Mouse (Mus musculus) left cerebral cortex, postnatal 10 days (tissue): Measurements from ENCODE around the gene Stip1. TPM values are rescaled to one million over a fixed set of nuclear protein-coding genes. Genes with fewer than 3 reads are reported as not detected.
"Not testable (repeated sequence)": the region's sequence is repeated elsewhere in the genome, so short reads cannot be mapped to it uniquely, and the experiment has no call there.

Experiments used
- DNase-seq, 2 experiments: peaks; one replicate each; pipeline ENCODE4 v3.0.0; 2021 to 2022; ENCODE audit warnings: low spot score in 2 of 2, mixed read lengths in 1 of 2; ENCODE audit errors: extremely low spot score in 1 of 2
- intact Hi-C: fragments of 180-260 bp; cut with DNase I; formaldehyde crosslinking; loops from one replicate; pipeline ENCODE4 v1.15.1; 2025
- total RNA-seq, 2 experiments: library from RNA; stranded (reverse); gene quantifications; 2 replicates each; pipeline ENCODE4 v1.2.3; 2021

The Stip1 gene
- total RNA-seq, 2 experiments from 2014 or later, result 136 TPM

GRCm38 (mm10) chr19:6992011-6992858 lies 47.5 kb downstream of the Stip1 start, which contains the start of gene Dnajc4:
Dnajc4 (minus strand) TSS chr19:6992572.
- DNase-seq, result peak; percentile 94 to 99
- intact Hi-C loops, result no loop called here

- DNase-seq, intact Hi-C loops: not testable (repeated sequence)
These were observed 48.6 kb downstream of the Stip1 start for GRCm38 (mm10) chr19:6991166-6991565.

DNA sequence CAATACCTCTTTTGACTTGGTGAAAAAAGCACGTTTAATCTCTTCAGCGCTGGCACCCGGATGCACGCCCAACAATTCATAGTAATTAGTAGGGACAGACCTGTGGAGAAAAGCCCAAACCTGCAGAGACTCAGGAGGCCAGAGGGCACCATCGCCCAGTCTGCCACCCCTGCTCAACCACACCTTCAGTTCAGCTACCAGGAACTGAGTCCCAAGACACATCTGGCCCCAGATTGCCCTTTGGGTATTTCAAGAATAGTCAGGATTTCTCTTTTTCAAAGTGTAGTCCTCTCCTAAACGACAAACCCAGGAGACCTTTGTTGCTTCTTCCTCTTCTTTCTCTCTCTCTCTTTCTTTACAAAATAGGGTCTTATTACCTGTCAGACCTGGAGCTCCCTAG lies 49.1 kb downstream of the Stip1 start:
- peak in 1 of 2 experiments; percentile 14 for DNase-seq
- intact Hi-C loops, result no loop called here

GRCm38 (mm10) chr19:6989251-6989650 lies 50.5 kb downstream of the Stip1 start:
- DNase-seq, result peak in 1 of 2 experiments; percentile 23
- intact Hi-C loops, result no loop called here

- peak in 1 of 2 experiments; percentile 31 for DNase-seq
- intact Hi-C loops, result no loop called here
These were observed 51.9 kb downstream of the Stip1 start for GRCm38 (mm10) chr19:6987904-6988285.

- intact Hi-C loops, result no loop called here
- peak in 1 of 2 experiments; percentile 82 for DNase-seq
These were observed 52.5 kb downstream of the Stip1 start, which contains the start of gene Vegfb for GRCm38 (mm10) chr19:6987061-6987903. Vegfb (minus strand) TSS chr19:6987651.

DNA sequence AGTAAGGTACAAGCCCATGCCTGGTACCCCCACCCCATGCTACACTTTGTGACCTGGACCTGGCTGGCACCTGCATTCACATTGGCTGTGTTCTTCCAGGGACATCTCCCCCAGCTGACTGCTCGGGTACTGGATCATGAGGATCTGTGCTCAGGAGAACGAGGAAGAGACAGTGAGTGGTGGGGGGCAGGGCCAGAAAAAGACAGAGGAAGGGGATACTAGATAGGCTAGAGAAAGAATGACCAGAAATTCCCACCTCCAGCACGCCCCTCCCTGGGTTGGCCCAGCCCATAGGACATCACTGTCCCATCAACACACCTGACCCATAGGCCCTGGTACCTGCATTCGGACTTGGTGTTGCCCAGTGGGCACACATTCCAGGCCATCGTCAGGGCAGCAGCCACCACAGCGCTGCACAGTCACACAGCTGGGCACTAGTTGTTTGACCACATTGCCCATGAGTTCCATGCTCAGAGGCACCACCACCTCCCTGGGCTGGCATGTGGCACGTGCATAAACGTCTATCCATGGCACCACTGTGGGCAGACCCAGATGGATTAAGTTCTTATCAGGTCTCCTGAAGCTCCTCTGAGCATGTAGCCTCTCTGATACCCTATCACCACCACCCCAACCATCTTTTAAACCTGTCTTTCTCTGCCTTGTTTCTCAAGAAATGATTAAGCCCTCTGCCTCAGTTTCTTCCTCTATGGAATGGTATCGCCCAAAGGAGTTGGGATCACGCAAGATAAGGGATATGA lies 53.6 kb downstream of the Stip1 start:
- intact Hi-C loops, result no loop called here
- peak in 1 of 2 experiments; percentile 30 for DNase-seq

DNA sequence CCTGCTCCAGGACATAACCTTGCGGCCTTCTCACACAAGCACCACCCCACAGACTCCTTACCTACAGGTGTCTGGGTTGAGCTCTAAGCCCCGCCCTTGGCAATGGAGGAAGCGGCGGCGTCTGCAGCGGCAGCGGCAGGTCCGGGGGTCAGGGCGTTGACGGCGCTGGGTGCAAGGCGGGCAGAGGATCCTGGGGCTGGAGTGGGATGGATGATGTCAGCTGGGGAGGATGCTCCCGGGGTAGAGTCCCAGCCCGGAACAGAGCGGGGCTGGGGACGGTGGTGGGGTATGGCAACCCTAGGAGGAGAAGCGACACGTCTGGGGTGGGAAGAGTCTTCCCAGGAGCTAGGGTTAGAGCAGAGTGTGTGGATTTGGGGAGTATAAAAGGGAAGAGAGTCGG lies 54.5 kb downstream of the Stip1 start:
- intact Hi-C loops, result no loop called here
- peak in 1 of 2 experiments; percentile 40 for DNase-seq

- DNase-seq, result peak in 1 of 2 experiments; percentile 9
- intact Hi-C loops, result no loop called here
These were observed 56.1 kb downstream of the Stip1 start for GRCm38 (mm10) chr19:6983621-6984020.

GRCm38 (mm10) chr19:6981465-6981864 lies 58.3 kb downstream of the Stip1 start:
- intact Hi-C loops, result no loop called here
- DNase-seq, result no peak

DNA sequence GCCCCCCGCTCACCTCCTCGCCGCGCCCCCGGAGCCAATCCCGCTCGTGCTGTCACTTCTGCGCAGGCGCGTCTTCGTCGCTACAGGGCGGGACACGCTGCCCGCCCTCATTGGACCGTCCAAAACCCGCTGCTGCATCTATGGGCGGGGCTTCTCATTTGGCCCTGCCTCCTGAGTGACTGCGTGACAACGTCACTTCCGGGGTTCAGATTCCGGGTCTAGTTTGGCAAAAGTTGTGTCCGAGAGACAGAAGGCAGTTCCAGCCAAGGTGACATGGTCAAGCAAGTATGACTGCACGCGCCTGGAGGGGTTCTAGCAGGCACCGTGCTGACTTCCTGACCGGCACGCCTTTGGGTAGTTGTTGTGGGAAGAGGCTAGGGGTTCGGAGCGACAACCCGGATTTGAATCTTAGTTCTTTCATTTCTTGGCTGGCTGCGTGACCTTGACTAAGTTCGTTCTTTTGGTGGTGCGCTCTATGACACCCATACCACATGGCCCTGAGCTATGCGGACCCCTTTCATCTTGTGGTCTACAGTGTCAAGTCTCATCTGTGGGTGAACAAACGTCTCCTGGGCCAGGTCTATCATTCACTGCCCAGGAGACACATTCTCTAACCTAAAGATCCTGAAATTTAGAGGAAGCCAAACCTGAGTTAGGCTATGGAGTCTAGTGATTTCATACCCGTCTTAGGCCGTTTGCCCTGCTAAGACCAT lies 59.2 kb downstream of the Stip1 start, which contains the start of gene Fkbp2:
Fkbp2 (minus strand) TSS at position 121 of the 713 bp plus-strand sequence.
- intact Hi-C loops, result no loop called here
- DNase-seq, result peak; percentile 98 to 100

DNA sequence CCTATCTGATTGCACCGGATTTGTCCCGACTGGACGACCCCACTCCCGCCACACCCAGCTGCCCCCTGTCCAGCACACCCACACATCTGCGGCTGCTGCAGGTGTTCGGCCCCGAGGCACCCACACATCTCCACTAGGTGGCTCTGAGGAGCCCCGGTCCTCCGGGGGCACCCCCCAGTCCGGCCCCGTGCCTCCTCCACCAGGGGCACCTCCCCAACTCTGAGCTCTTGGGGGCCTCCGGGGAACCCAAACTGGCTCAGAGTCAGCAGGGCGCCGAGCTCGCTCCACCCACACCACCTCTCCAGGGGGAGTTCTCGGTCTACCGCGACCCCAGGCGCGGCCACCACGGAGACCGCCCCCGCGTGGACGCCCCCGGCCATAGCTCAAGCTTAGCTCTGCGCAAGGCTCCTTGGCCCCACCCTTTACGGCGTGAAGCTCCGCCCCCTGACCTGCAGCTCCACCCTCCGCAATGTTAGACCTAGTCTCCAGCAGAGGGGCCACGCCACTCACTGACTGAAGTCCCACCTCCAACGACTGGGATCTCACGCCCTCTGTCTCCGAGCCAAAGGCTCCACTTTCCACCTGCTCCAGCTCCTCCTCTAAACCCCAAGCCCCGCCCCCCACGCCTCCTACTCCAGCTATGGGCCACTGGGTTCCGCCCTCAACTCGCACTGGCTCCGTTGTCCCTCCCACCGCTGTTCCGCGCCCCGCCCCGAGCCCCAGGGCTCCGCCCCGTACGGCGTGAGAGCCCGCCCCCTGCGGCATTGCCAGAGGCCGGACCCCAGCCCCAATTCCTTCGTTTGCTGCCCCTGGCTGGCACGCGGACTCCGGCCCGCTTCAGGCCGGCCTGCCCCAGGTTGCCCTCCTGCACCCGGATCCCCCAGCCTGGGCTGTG lies 60.0 kb downstream of the Stip1 start:
- DNase-seq, result peak; percentile 99 to 100
- intact Hi-C loops, result loop anchor here (5.0 kb wide), 1 partner anchor 37 kb away; the partner anchor contains the start of genes Bad and Gpr137

- peak; percentile 44 to 66 for DNase-seq
- intact Hi-C loops, result loop anchor here (5.0 kb wide), 1 partner anchor 37 kb away; the partner anchor contains the start of genes Bad and Gpr137
These were observed 60.7 kb downstream of the Stip1 start for GRCm38 (mm10) chr19:6979001-6979479.

DNA sequence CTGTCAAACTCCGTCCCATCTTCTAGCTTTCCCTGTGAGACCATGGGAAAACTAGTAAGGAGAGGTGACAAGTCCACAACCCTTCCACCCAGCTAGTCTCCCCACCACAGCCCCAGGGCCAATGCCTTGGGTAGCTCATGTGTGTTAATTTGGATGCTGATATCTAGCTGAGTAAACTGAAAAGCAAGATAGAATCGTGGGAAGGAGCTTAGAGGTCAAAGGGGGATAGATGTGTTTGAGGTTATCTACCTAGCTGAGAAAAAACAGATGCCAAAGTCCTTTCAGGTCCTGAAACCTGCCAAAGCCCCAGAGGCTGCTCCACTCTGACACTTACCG lies 61.2 kb downstream of the Stip1 start:
- no peak for DNase-seq
- intact Hi-C loops, result loop anchor here (5.0 kb wide), 1 partner anchor 36 kb away; the partner anchor contains the start of genes Bad and Gpr137

GRCm38 (mm10) chr19:6977759-6978638 lies 61.8 kb downstream of the Stip1 start:
- intact Hi-C loops, result loop anchor here (5.0 kb wide), 1 partner anchor 36 kb away; the partner anchor contains the start of genes Bad and Gpr137

More at GRCm38 (mm10) chr19:6977759-6978638, 61.8 kb downstream of the Stip1 start:
- no peak for DNase-seq
